In genomic region chr3:52670628-52671028, GRCm38 (mm10) we compare ENCODE assay signal across 15 mouse cellular contexts.
"Had no signal": no experiment of that assay in that cellular context is flagged by ENCODE, and none has a peak within 500 bp of the region (broad histone marks: within the 10 kb centered on the region; RNA-seq: fewer than 3 reads in every experiment).

No protein-coding gene starts in this region.

- DNase-seq: kidney, adult 9 months; kidney, postnatal 14 days; kidney, postnatal 4 days; liver; lung, adult 18-20 months; lung, postnatal 10 days; lung, postnatal 36 days; right cerebral cortex, adult 18-20 months; right cerebral cortex, postnatal 14 days; right cerebral cortex, postnatal 4 days; thymus, adult 18-20 months; thymus, postnatal 36 days had no signal

- ATAC-seq: liver, embryonic 12.5 days; midbrain, embryonic 13.5 days; midbrain, embryonic 16.5 days had no signal
